Mouse (Mus musculus) embryonic facial prominence, embryonic 14.5 days (tissue): Measurements from ENCODE around the gene Lsamp. TPM values are rescaled to one million over a fixed set of nuclear protein-coding genes. Genes with fewer than 3 reads are reported as not detected.

Source experiments
- ATAC-seq: fragments of 200-750 bp; cut with Nextera tagmentation; 2 replicates; pipeline ENCODE4 v1.8.0; 2017; ENCODE audit warnings: low read depth, moderate number of reproducible peaks, moderate TSS enrichment
- DNase-seq: peaks from one replicate; pipeline ENCODE4 v3.0.0-alpha.2; 2015; ENCODE audit warnings: low spot score
- H3K27ac ChIP-seq: fragments of 300-500 bp; sonication (generic); replicated peaks from 2 replicates; pipeline ENCODE4 v1.5.1; 2014; ENCODE audit warnings: low read depth, mild to moderate bottlenecking, low read length, moderate library complexity
- H3K27me3 ChIP-seq: fragments of 300-500 bp; sonication (generic); replicated peaks from 2 replicates; pipeline ENCODE4 v1.6.1; 2014; ENCODE audit warnings: low read length; ENCODE audit not compliant: control insufficient read depth, insufficient read depth
- H3K36me3 ChIP-seq: fragments of 300-500 bp; sonication (generic); 2 replicates; pipeline ENCODE4 v1.6.1; 2014; ENCODE audit warnings: low read length, mixed read lengths; ENCODE audit not compliant: control insufficient read depth, insufficient read depth
- H3K4me1 ChIP-seq: fragments of 300-500 bp; sonication (generic); 2 replicates; pipeline ENCODE4 v1.6.1; 2014; ENCODE audit warnings: antibody characterized with exemption, low read length; ENCODE audit not compliant: control insufficient read depth, insufficient read depth
- H3K4me2 ChIP-seq: fragments of 300-500 bp; sonication (generic); 2 replicates; pipeline ENCODE4 v1.6.1; 2014; ENCODE audit warnings: low read depth, mild to moderate bottlenecking, low read length, moderate library complexity, mixed read lengths
- H3K4me3 ChIP-seq: fragments of 300-500 bp; sonication (generic); 2 replicates; pipeline ENCODE4 v1.5.1; 2014; ENCODE audit warnings: low read depth, mild to moderate bottlenecking, low read length
- H3K9ac ChIP-seq: fragments of 300-500 bp; sonication (generic); 2 replicates; pipeline ENCODE4 v1.6.1; 2014; ENCODE audit warnings: low read depth, mild to moderate bottlenecking, low read length, moderate library complexity, mixed read lengths
- H3K9me3 ChIP-seq: fragments of 300-500 bp; sonication (generic); 2 replicates; pipeline ENCODE4 v1.6.1; 2016; ENCODE audit warnings: low read length; ENCODE audit not compliant: control insufficient read depth
- WGBS: fragments of 180-500 bp; shearing (Covaris S2); extraction: QIAGEN DNeasy Blood & Tissue Kit; methylation state at CpG from one replicate; pipeline ENCODE4 v1.1.7; 2014; 5-methylcytosine and 5-hydroxymethylcytosine counted together
- polyA plus RNA-seq: library from polyadenylated mRNA; unstranded; fragments of >200 nt; fragmentation: Nextera tagmentation; extraction: Ambion mirVana; gene quantifications from 2 replicates; pipeline ENCODE4 v1.2.1, GENCODE M21; 2014

Lsamp gene
- polyA plus RNA-seq, 1 experiment from 2014 or later, result 8.9 TPM

GRCm38 (mm10) chr16:42113246-42113645 lies 2129.1 kb downstream of the Lsamp start:
- H3K36me3 ChIP-seq, result no peaks in the 10 kb centered on the region
- no peaks in the 10 kb centered on the region for H3K4me1 ChIP-seq
- H3K27ac ChIP-seq, result no peak overlapping the region
- no peaks in the 10 kb centered on the region for H3K27me3 ChIP-seq
- ATAC-seq, result no peak
- WGBS, result 77% methylated on average over 2 of the region's 2 CpGs
- H3K9ac ChIP-seq, result no peak overlapping the region
- H3K9me3 ChIP-seq, result no peaks in the 10 kb centered on the region
- no peak for DNase-seq
- H3K4me3 ChIP-seq, result no peak overlapping the region
- H3K4me2 ChIP-seq, result no peak overlapping the region

GRCm38 (mm10) chr16:42121788-42122187 lies 2137.6 kb downstream of the Lsamp start:
- 73% methylated on average over 6 of the region's 6 CpGs for WGBS
- Histone ChIP-seq H3K27me3 (no peaks in the 10 kb centered on the region), H3K4me1 (no peaks in the 10 kb centered on the region), H3K27ac (no peak overlapping the region), H3K9me3 (no peaks in the 10 kb centered on the region), H3K4me2 (no peak overlapping the region), H3K36me3 (no peaks in the 10 kb centered on the region), H3K9ac (no peak overlapping the region), H3K4me3 (no peak overlapping the region)
- ATAC-seq (peak; percentile 68; the same call in 1 of the 2 replicates), DNase-seq (peak; percentile 66)

GRCm38 (mm10) chr16:42123826-42124225 lies 2139.7 kb downstream of the Lsamp start:
- no peaks in the 10 kb centered on the region for H3K9me3 ChIP-seq
- no peaks in the 10 kb centered on the region for H3K27me3 ChIP-seq
- peak; percentile 30 for DNase-seq
- H3K9ac ChIP-seq, result no peak overlapping the region
- no peaks in the 10 kb centered on the region for H3K36me3 ChIP-seq
- H3K4me2 ChIP-seq, result no peak overlapping the region
- no peak overlapping the region for H3K4me3 ChIP-seq
- no peaks in the 10 kb centered on the region for H3K4me1 ChIP-seq
- peak; percentile 33; the same call in 1 of the 2 replicates for ATAC-seq
- WGBS, result 50% methylated on average over 4 of the region's 4 CpGs
- H3K27ac ChIP-seq, result no peak overlapping the region

GRCm38 (mm10) chr16:42126061-42126460 lies 2141.9 kb downstream of the Lsamp start:
- H3K36me3 ChIP-seq, result no peaks in the 10 kb centered on the region
- no peak for DNase-seq
- H3K27me3 ChIP-seq, result no peaks in the 10 kb centered on the region
- no peak overlapping the region for H3K4me2 ChIP-seq
- ATAC-seq, result no peak
- H3K9ac ChIP-seq, result no peak overlapping the region
- WGBS, result 89% methylated on average over 2 of the region's 2 CpGs
- H3K4me3 ChIP-seq, result no peak overlapping the region
- H3K4me1 ChIP-seq, result 0 out of 2 replicates have a peak, but pooled peaks cover 2% of the 10 kb centered on the region
- no peaks in the 10 kb centered on the region for H3K9me3 ChIP-seq
- no peak overlapping the region for H3K27ac ChIP-seq

- ATAC-seq (no peak), DNase-seq (no peak)
- H3K4me2 ChIP-seq, result no peak overlapping the region
- no peaks in the 10 kb centered on the region for H3K9me3 ChIP-seq
- H3K27me3 ChIP-seq, result no peaks in the 10 kb centered on the region
- 70% methylated on average over 5 of the region's 6 CpGs for WGBS
- no peaks in the 10 kb centered on the region; the same call in 1 of the 2 replicates for H3K4me1 ChIP-seq
- H3K4me3 ChIP-seq, result no peak overlapping the region
- H3K36me3 ChIP-seq, result no peaks in the 10 kb centered on the region
- no peak overlapping the region for H3K27ac ChIP-seq
- H3K9ac ChIP-seq, result no peak overlapping the region
Observed at GRCm38 (mm10) chr16:42147164-42147563, 2163.0 kb downstream of the Lsamp start.

- H3K36me3 ChIP-seq, result no peaks in the 10 kb centered on the region
- no peak overlapping the region for H3K27ac ChIP-seq
- no peaks in the 10 kb centered on the region for H3K9me3 ChIP-seq
- no peak overlapping the region for H3K9ac ChIP-seq
- no peaks in the 10 kb centered on the region for H3K27me3 ChIP-seq
- H3K4me1 ChIP-seq, result peaks cover 4% of the 10 kb centered on the region
- ATAC-seq (no peak), DNase-seq (no peak)
- no peak overlapping the region for H3K4me2 ChIP-seq
- no peak overlapping the region for H3K4me3 ChIP-seq
- WGBS, result 47% methylated on average over 6 of the region's 6 CpGs
Observed at GRCm38 (mm10) chr16:42149216-42149942, 2165.2 kb downstream of the Lsamp start.

GRCm38 (mm10) chr16:42152640-42153039 lies 2168.5 kb downstream of the Lsamp start:
- DNase-seq (peak; percentile 78), ATAC-seq (peak; percentile 72; the same call in 1 of the 2 replicates)
- WGBS, result 22% methylated on average over 8 of the region's 8 CpGs
- Histone ChIP-seq H3K4me2 (peak overlapping the region; percentile 28; the same call in 1 of the 2 replicates), H3K4me3 (no peak overlapping the region), H3K9me3 (no peaks in the 10 kb centered on the region), H3K27ac (peak overlapping the region; percentile 16), H3K36me3 (no peaks in the 10 kb centered on the region), H3K27me3 (no peaks in the 10 kb centered on the region), H3K4me1 (peaks cover 7% of the 10 kb centered on the region), H3K9ac (no peak overlapping the region)

- 52% methylated on average over 9 of the region's 9 CpGs for WGBS
- Histone ChIP-seq H3K27ac (no peak overlapping the region), H3K36me3 (no peaks in the 10 kb centered on the region), H3K4me3 (no peak overlapping the region), H3K9ac (no peak overlapping the region), H3K9me3 (no peaks in the 10 kb centered on the region), H3K4me1 (0 out of 2 replicates have a peak, but pooled peaks cover 2% of the 10 kb centered on the region), H3K27me3 (no peaks in the 10 kb centered on the region), H3K4me2 (no peak overlapping the region)
- no peak for DNase-seq
- ATAC-seq, result peak; percentile 55; the same call in 1 of the 2 replicates
Observed at GRCm38 (mm10) chr16:42157816-42158215, 2173.7 kb downstream of the Lsamp start.

GRCm38 (mm10) chr16:42164941-42165340 lies 2180.8 kb downstream of the Lsamp start:
- ATAC-seq, result peak; percentile 74

More at GRCm38 (mm10) chr16:42164941-42165340, 2180.8 kb downstream of the Lsamp start:
- DNase-seq, result peak; percentile 85
- Histone ChIP-seq H3K36me3 (no peaks in the 10 kb centered on the region), H3K9me3 (no peaks in the 10 kb centered on the region), H3K4me1 (no peaks in the 10 kb centered on the region), H3K4me3 (no peak overlapping the region), H3K4me2 (no peak overlapping the region), H3K27ac (no peak overlapping the region), H3K9ac (no peak overlapping the region), H3K27me3 (no peaks in the 10 kb centered on the region)
